Mouse (Mus musculus) cortical plate, adult 2 months (tissue): ENCODE measurements around the gene Tamm41. TPM values are rescaled to one million over a fixed set of nuclear protein-coding genes. Genes with fewer than 3 reads are reported as not detected.

Experiments
- H3K27ac ChIP-seq: fragments of 200-500 bp; 2 replicates; pipeline ENCODE4 v1.5.1; 2012; ENCODE audit warnings: low read length, control low read depth, inconsistent platforms; ENCODE audit not compliant: insufficient read depth
- H3K4me1 ChIP-seq: fragments of 200-500 bp; 2 replicates; pipeline ENCODE4 v1.6.1; 2011; ENCODE audit warnings: low read length; ENCODE audit not compliant: control insufficient read depth, insufficient read depth
- H3K4me3 ChIP-seq: fragments of 200-500 bp; 2 replicates; pipeline ENCODE4 v1.5.1; 2011; ENCODE audit warnings: mild to moderate bottlenecking, low read length, control low read depth; ENCODE audit not compliant: insufficient read depth
- CTCF ChIP-seq: fragments of 200-500 bp; IDR thresholded peaks from 2 replicates; pipeline ENCODE4 v1.5.1; 2011; ENCODE audit warnings: mild to moderate bottlenecking, control low read depth, low read length; ENCODE audit not compliant: insufficient read depth; ENCODE audit errors: extremely low read depth
- POLR2A ChIP-seq: fragments of 200-500 bp; IDR thresholded peaks from 2 replicates; pipeline ENCODE4 v1.6.1; 2011; ENCODE audit warnings: mild to moderate bottlenecking, low read length, control low read depth; ENCODE audit not compliant: insufficient read depth; ENCODE audit errors: extremely low read depth
- polyA plus RNA-seq: library from polyadenylated mRNA; depleted of rRNA; stranded (reverse); fragments of >200 nt; gene quantifications from 2 replicates; pipeline ENCODE4 v1.2.3, GENCODE M21; 2012; rRNA removed

The Tamm41 gene
- polyA plus RNA-seq, 1 experiment, result 18.4 TPM

GRCm38 (mm10) chr6:114958249-114959011, 79.2 kb downstream of the Tamm41 start:
- Histone ChIP-seq H3K4me3 (no peak overlapping the region), H3K4me1 (peaks cover 2% of the 10 kb centered on the region; the same call in 1 of the 2 replicates), H3K27ac (no peak overlapping the region)
- TF ChIP-seq CTCF (0 out of 2 replicates have a peak, but pooled peaks have one; percentile 0), POLR2A (no peak)

- H3K4me1 ChIP-seq, result peaks cover 2% of the 10 kb centered on the region; the same call in 1 of the 2 replicates
- H3K4me3 ChIP-seq, result no peak overlapping the region
- H3K27ac ChIP-seq, result no peak overlapping the region
- TF ChIP-seq CTCF, result no peak
- no peak for TF ChIP-seq POLR2A
Measured at GRCm38 (mm10) chr6:114957756-114958155, 79.9 kb downstream of the Tamm41 start.

GRCm38 (mm10) chr6:114954496-114954895, 83.2 kb downstream of the Tamm41 start:
- no peak for TF ChIP-seq CTCF
- no peak for TF ChIP-seq POLR2A
- Histone ChIP-seq H3K27ac (no peak overlapping the region), H3K4me3 (no peak overlapping the region), H3K4me1 (peaks cover 6% of the 10 kb centered on the region)

Other genes with a start within 250 kb of the Tamm41 start
- gene Vgll4, start 67.9 kb downstream of the Tamm41 start, polyA plus RNA-seq, result 42.8 and 44.8 TPM in 2 replicates
- 366 and 381 TPM in 2 replicates for gene Syn2, start 97.0 kb upstream of the Tamm41 start, polyA plus RNA-seq
- not detected in 2 replicates for gene Gm17482, start 189.5 kb upstream of the Tamm41 start, polyA plus RNA-seq
- gene Timp4, start 214.3 kb upstream of the Tamm41 start, polyA plus RNA-seq, result 30.4 and 31.4 TPM in 2 replicates